Mouse (Mus musculus) lung, postnatal 25 days (tissue): ENCODE data around the gene Ifna5.

Experiments used
- DNase-seq: peaks from one replicate; pipeline ENCODE4 v3.0.0; 2022; ENCODE audit warnings: low spot score

Ifna5 gene

DNA sequence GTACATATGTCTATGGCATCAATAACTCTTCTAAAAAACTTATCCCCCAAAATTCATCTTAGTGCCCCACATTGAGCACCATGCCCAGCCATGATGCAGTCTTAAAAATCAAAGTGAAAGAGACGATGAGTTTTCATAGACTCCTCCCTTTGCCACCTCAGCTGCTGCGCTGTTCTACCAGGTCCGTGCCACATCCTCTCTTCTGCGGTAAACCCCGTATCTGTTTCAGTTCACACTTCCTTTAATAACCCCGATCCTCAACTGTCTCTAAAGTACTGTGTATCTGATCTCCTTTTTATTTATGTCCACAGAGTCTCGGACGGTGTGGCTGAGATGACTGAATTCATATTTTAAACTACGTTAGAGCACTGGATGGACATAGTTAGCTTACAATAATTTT is 29.3 kb downstream of the Ifna5 start:
- peak; percentile 53 for DNase-seq

DNA sequence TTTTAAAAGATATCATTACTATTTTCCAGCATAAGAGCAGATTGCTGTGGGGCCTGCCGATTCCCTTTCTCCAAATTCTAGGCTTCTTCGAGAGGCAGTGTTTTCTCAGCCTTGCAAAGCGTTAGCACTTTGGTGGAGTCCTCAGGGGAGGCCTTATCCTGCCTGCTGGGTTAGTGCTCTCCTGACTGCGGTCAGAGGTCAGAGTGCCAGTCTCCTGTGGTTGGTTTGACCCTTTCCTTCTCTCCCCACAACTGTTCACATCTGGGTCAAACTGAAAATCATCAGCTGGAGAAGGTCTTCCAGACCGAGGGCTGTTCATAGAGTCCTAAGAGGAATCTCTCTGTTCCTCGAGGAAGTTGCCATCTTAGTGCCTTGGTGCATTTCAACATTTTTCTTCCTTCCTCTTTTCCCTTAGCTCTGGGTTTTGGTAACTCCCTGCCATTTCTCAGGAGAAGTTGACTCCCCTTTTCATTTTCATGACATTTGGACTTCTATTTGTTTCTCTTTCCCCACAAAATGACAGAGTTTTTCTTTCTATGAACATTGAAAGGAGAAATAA is 29.8 kb downstream of the Ifna5 start:
- no peak for DNase-seq

DNA sequence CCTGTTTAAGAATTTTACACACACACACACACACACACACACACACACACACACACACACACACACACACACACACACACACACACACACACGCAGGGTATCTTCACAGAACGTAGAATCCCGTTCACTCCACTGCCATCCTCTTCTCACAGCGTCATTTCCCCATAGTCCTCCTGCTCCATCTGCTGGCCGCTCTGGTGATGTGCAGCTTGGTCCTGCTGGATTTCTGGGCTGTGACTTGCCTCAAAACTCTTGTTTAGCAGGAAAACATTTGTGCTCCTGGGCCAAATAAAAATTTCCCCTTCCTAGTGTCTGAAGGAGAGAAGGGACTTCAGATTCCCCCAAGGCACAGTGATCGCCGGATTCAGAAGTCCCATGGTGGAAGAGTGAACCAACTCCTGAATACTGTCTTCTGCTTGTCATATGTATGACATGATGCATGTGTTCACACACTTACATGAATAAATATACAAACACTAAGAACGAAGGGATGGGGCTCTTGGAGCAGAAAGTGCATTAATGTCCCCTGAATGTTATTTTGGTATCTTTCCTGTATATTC is 32.1 kb downstream of the Ifna5 start:
- DNase-seq: peak; percentile 76

DNA sequence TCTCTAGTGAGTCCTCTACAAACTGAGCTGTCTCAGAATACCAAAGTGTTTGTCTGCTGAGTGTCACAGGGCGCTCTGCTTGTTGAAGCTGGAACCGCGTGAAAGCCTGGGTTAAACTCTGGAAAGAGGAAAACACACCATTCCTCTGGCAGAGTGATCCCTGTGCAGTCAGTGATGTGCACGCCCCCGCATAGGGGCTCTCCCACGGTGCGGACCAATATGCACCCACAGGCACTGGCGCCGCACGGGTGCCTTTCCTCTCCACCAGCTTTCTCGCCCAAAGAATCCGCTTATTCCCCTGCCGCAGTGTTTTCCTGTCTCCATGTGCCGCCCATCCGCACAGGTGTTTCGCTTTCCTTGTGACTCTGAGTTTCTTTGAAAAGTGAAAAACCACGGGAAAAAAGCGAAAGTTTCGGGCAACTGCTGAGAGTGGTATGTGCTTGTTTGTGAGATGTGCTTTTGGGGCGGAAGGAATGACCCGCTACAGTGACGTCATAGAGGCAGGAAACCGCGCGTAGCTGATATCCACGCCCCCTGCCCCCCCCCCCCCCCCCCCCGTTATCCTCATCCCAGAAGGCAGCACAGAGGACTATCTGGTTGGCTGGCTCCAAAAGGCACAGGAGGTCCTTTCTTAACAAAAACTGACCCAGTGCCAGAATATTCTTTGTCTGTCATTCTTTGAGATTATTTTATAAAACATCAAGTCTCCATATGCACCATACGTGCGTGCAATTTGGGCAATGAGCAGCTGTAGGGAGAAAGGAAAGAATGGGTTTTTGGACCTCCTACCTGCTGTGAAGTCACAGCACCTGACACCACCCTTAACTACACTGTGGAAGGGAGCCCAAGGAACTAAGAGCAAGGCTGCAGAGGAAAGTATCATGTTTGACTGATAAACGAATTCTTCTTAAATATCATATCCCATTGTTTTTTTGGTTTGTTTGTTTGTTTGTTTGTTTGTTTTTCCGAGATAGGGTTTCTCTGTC is 32.9 kb downstream of the Ifna5 start:
- peak; percentile 29 for DNase-seq

DNA sequence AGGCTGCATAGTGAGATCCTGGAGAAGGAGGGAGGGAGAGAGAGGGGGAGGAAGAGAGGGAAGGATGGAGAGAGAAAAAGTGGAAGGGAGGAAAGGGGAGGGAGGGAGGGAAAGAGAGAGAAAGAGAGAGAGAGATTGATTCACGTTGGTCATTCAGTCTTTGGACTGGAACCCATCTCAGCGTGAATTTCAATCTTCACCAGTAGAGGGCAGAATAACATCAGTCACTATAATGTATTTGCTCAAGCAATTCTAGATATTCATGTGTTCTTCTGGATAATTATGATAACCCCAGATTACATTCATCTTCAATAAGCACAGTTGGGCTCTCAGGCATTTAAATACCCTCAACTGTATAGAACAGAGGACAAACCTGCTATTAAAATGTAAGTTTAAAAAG is 37.4 kb downstream of the Ifna5 start:
- peak; percentile 46 for DNase-seq

DNA sequence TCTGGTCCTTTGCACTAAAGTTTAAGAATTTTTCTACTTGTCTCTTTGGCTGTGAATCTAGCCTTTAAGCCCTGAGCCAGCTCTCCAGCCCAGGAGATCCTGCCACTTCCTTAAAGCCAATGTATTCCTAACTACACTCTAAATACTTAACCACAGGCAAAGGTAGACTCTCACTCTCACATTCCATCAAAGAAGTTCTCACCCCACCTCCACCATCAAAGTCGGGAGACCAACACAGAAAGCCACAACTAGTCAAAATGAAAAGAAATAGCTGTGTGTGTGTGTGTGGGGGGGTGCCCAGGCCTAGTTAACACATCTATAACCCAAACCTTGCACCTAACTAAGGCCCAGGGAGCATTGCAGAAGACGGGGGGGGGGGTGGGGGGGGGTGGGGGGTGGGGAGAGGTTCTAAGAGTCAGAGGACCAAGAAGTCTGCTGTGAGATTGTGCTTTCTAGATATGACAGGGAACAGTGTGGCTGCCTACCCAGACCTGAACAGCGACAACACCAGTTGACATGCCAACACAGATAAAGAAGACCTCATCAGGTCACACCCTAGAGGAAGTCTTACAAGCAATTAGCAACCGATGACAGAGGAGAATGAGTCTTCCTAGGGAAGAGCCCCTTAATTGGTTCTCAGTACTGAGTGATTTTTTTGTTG is 40.2 kb downstream of the Ifna5 start:
- no peak for DNase-seq

DNA sequence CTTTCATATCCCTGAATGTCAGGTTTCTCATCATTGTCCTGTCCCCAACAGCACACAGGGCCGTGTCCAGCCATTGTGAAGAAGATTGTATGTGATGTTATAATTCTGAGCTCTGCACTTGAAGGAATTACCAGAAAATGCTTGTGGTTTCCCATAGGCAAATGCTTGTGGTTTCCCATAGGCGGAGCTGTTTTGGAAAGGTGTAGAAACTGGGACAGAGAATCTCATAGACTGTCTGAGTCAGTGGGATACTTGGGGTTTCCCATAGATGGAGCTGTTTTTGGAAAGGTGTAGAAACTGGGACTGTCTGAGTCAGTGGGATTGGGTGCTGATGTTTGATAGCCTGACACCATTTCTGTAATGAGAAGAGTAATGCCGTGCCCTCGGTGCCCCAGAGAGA is 41.2 kb downstream of the Ifna5 start:
- no peak for DNase-seq

DNA sequence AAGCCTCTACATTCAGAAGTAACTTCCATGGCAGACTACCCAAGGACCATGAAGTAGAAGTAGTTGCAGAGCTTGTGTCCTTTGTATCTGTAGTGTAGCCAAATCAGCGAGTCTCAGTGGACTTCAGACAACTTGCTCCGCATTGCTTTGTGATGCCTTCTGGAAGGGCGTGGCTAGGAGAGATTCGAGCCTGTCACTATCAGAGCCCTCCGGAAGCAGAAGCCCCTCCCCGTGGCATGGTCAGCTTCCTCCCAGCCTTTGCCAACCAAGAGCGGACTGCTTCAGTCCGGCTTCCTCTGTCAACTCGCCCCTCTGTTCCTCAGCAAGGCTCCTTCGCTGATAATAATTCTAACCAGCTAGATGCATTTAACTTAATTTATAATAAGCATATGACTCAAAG is 42.9 kb downstream of the Ifna5 start:
- DNase-seq: no peak

DNA sequence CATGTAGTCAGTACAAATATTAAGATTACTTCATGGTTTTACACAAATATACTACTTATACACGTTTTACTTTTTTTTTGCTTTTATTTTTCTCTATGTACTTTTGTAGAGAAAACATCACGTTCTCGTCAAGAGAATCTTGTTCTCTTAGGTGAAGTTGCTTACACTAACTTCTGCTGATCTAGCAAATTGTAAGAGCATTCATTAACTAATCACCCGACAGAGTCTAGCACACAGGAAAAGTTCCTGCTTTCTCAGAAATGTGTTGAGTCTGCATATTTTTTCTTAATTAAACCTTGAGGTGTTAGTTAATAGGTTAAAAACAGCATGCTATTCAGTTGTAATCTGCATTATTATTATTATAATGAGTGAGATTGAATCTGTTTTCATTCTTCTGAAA is 43.4 kb downstream of the Ifna5 start:
- no peak for DNase-seq

DNA sequence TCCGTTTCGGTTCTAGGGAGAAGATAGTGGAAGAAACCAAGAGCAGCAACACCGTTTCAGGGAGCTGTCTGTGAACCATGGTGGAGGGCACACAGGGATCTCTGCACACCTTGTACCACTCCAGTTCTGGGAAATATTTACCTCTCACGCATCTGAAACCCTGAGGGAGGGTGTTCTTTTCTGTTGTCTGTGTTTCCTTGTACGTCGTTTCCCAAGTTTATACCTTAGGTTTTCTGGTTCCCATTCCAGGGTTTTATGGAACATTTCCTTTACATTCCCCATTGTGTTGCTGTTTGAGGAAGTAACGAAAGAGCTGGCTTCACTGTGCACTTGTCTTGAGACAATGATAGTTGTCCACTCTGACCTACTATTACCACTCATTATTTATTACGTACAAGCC is 44.8 kb downstream of the Ifna5 start, which contains the start of gene Ifne:
Ifne (minus strand) TSS at position 101 of the 400 bp plus-strand sequence.
- no peak for DNase-seq
